Mouse (Mus musculus) retina, adult 2 months (tissue): ENCODE measurements around the gene Rdh16.
"Not testable (repeated sequence)": the region's sequence is repeated elsewhere in the genome, so short reads cannot be mapped to it uniquely, and the experiment has no call there.

Source experiments
- DNase-seq: peaks from one replicate; pipeline ENCODE4 v3.0.0-alpha.2; 2012; ENCODE audit warnings: low read depth, low spot score

Rdh16 gene

GRCm38 (mm10) chr10:127834186-127834585 lies 33.2 kb downstream of the Rdh16 start:
- DNase-seq = not testable (repeated sequence)

GRCm38 (mm10) chr10:127835292-127835691 lies 34.3 kb downstream of the Rdh16 start:
- DNase-seq = no peak

- DNase-seq = not testable (repeated sequence)
Measured at GRCm38 (mm10) chr10:127837793-127838192, 36.8 kb downstream of the Rdh16 start.

GRCm38 (mm10) chr10:127838539-127838938 lies 37.6 kb downstream of the Rdh16 start:
- DNase-seq = no peak

GRCm38 (mm10) chr10:127840776-127841175 lies 39.8 kb downstream of the Rdh16 start:
- DNase-seq = no peak

- not testable (repeated sequence) for DNase-seq
Measured at GRCm38 (mm10) chr10:127845945-127846344, 45.0 kb downstream of the Rdh16 start.

- no peak for DNase-seq
Measured at GRCm38 (mm10) chr10:127848089-127848488, 47.1 kb downstream of the Rdh16 start.

- DNase-seq = no peak
Measured at GRCm38 (mm10) chr10:127849628-127850027, 48.7 kb downstream of the Rdh16 start, which contains the start of gene Rdh19. Rdh19 (plus strand) TSS chr10:127849928.

- no peak for DNase-seq
Measured at GRCm38 (mm10) chr10:127856376-127856775, 55.4 kb downstream of the Rdh16 start.

- no peak for DNase-seq
Measured at GRCm38 (mm10) chr10:127864931-127865330, 64.0 kb downstream of the Rdh16 start.

- no peak for DNase-seq
Measured at GRCm38 (mm10) chr10:127866232-127866631, 65.3 kb downstream of the Rdh16 start, which contains the start of gene Rdh16f2. Rdh16f2 (plus strand) TSS chr10:127866474.

GRCm38 (mm10) chr10:127872484-127872883 lies 71.5 kb downstream of the Rdh16 start:
- DNase-seq = no peak

- DNase-seq = no peak
Measured at GRCm38 (mm10) chr10:127877681-127878080, 76.7 kb downstream of the Rdh16 start.

- DNase-seq = no peak
Measured at GRCm38 (mm10) chr10:127878262-127879057, 77.5 kb downstream of the Rdh16 start.

GRCm38 (mm10) chr10:127879155-127879688 lies 78.3 kb downstream of the Rdh16 start:
- no peak for DNase-seq

- DNase-seq = no peak
Measured at GRCm38 (mm10) chr10:127881041-127881440, 80.1 kb downstream of the Rdh16 start.

- DNase-seq = no peak
Measured at GRCm38 (mm10) chr10:127886551-127886950, 85.6 kb downstream of the Rdh16 start.

- DNase-seq = no peak
Measured at GRCm38 (mm10) chr10:127886971-127887370, 86.0 kb downstream of the Rdh16 start.

- no peak for DNase-seq
Measured at GRCm38 (mm10) chr10:127888605-127889004, 87.7 kb downstream of the Rdh16 start, which contains the start of gene Rdh7. Rdh7 (minus strand) TSS chr10:127888817.

- DNase-seq = no peak
Measured at GRCm38 (mm10) chr10:127891481-127891880, 90.5 kb downstream of the Rdh16 start.

- DNase-seq = not testable (repeated sequence)
Measured at GRCm38 (mm10) chr10:127893163-127894022, 92.4 kb downstream of the Rdh16 start.
